Mouse (Mus musculus) thymus, adult 2 months (tissue): Measurements from ENCODE around the gene Tnxb.

Experiments used
- CTCF ChIP-seq: fragments of 200-500 bp; IDR thresholded peaks from 2 replicates; pipeline ENCODE4 v1.5.1; 2012; ENCODE audit warnings: mild to moderate bottlenecking, control low read depth, low read length, moderate library complexity, borderline replicate concordance; ENCODE audit not compliant: control insufficient read depth, poor library complexity, insufficient read depth; ENCODE audit errors: extremely low read depth
- POLR2A ChIP-seq: fragments of 200-500 bp; IDR thresholded peaks from 2 replicates; pipeline ENCODE4 v1.6.1; 2012; ENCODE audit warnings: mild to moderate bottlenecking, low read length, control low read depth, moderate library complexity; ENCODE audit not compliant: control insufficient read depth, poor library complexity, insufficient read depth; ENCODE audit errors: extremely low read depth

GRCm38 (mm10) chr17:34661121-34661591, 9.2 kb upstream of the Tnxb start:
- no peak for TF ChIP-seq POLR2A
- TF ChIP-seq CTCF = no peak
